Mouse (Mus musculus) embryo, embryonic 11.5 days (tissue): Measurements from ENCODE around the gene Adamtsl5.

Experiments used
- DNase-seq: peaks from one replicate; pipeline ENCODE4 v3.0.0-alpha.2; 2012; ENCODE audit warnings: low read depth, low spot score

Adamtsl5 gene

GRCm38 (mm10) chr10:80321014-80321669, 27.1 kb downstream of the Adamtsl5 start:
- DNase-seq, result no peak

GRCm38 (mm10) chr10:80320340-80320760, 27.9 kb downstream of the Adamtsl5 start, which contains the start of gene 2310011J03Rik:
Gene 2310011J03Rik (minus strand): TSS chr10:80320537.
- DNase-seq, result peak; percentile 81

DNA sequence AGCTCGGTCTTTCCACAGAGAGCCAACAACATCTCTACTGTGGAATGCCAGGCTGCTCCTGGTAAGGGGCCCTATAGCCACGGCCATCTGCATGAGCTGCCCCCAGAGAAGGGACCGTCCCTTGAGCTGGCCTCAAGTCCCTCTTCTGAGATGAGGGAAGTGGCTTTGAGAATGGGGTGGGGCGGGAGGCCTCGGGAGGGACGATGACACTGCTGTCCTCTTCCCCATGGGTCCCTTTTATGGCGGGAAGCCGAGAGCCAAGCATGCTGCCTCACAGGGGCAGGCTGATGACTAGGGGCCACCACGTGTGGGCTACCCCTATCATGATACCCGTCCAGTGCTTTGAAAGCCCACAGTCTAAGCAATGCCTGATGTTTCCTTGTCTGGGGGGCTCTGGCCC, 31.2 kb downstream of the Adamtsl5 start:
- no peak for DNase-seq

GRCm38 (mm10) chr10:80316359-80316781, 31.8 kb downstream of the Adamtsl5 start:
- no peak for DNase-seq

DNA sequence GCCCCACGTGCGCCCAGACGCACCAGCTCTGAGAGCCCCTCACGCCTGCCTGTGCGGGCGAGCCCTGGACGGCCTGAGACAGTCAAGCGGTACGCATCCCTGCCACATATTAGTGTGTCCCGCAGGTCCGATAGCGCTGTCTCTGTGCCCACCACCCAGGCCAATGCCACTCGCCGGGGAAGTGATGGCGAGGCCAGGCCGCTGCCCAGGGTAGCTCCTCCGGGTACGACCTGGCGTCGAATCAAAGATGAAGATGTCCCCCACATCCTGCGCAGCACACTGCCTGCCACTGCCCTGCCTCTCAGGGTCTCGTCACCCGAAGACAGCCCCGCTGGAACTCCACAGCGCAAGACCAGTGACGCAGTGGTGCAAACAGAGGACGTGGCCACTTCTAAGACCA, 32.9 kb downstream of the Adamtsl5 start:
- DNase-seq, result no peak

DNA sequence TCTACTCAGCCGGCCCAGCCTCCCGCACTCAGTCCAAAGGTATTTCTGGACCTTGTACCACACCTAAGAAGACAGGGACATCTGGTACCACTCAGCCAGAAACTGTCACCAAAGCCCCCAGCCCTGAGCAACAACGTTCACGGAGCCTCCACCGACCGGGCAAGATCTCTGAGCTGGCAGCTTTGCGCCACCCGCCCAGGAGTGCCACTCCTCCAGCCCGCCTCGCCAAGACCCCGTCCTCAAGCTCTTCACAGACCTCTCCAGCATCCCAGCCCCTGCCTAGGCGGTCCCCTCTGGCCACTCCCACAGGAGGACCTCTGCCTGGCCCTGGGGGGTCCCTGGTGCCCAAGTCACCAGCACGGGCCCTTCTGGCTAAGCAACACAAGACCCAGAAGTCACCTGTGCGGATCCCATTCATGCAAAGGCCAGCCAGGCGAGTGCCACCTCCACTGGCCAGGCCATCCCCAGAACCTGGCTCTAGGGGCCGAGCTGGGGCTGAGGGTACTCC, 33.7 kb downstream of the Adamtsl5 start:
- no peak for DNase-seq

- DNase-seq, result no peak
Measured at GRCm38 (mm10) chr10:80313627-80314201, 34.5 kb downstream of the Adamtsl5 start.

- no peak for DNase-seq
Measured at GRCm38 (mm10) chr10:80312586-80313504, 35.4 kb downstream of the Adamtsl5 start.

- DNase-seq, result no peak
Measured at GRCm38 (mm10) chr10:80311560-80311959, 36.7 kb downstream of the Adamtsl5 start.

DNA sequence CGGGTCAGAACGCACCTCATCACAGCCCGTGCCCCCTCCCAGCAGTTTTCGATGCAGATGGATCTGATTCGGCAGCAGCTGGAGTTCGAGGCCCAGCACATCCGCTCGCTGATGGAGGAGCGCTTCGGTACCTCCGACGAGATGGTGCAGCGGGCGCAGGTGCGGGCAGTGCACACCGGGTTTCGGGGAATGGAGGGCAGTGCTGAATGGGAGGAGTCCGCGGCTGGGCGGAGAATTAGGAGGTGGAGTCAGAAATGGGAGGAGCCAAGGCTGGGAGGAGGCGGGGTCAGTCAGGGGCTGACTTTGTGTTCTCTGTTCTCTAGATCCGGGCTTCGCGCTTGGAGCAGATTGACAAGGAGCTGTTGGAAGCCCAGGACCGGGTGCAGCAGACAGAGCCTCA, 43.4 kb downstream of the Adamtsl5 start:
- no peak for DNase-seq

- DNase-seq, result no peak
Measured at GRCm38 (mm10) chr10:80304458-80304857, 43.8 kb downstream of the Adamtsl5 start.

GRCm38 (mm10) chr10:80302471-80302881, 45.7 kb downstream of the Adamtsl5 start:
- no peak for DNase-seq

DNA sequence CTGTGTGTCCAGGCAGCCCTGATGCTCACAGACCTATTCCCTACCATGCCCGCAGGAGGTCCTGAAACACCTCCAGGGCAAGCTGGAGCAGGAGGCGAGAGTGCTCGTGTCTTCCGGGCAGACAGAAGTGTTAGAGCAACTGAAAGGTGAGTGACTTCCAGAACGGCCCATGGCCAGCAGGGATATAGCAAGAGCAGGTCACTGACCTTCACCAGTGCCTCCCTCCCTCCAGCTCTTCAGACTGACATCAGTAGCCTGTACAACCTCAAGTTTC, 46.2 kb downstream of the Adamtsl5 start:
- DNase-seq, result no peak

DNA sequence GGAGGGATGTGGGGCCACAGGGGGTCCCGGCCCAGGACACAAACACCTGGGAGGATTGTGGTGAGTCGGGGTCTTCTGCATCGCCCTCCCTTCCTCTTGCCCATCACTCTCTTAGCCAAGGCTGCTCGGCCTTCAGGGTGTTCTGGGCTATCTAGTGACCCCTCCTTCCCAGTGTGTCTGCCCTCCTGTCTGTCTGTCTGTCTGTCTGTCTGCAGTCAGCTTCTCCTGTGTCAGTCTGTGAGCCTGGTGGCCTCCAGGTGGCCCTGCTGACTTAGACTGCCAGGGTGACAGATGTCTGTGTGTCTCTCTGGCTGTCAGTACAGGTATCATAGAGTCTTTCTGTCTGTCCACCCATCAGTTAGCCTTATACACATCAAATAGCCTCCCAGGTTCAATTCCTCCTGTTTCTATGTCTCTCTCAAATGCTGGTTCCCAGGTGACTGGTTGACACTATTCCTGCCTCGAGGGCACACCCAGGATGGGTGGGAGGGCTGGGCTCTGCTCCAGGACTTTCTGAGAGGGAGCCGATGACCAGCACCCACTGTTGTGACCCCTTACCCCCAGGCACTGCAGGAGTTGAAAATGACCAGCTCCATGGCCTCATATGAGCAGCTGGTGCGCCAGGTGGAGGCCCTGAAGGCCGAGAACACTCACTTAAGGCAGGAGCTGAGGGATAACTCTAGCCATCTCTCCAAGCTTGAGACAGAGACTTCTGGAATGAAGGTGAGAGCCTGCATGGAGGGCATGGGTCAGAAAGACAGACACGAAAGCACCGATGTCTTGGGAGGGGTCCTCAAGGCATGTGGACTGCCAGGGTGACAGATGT, 46.7 kb downstream of the Adamtsl5 start:
- DNase-seq, result no peak

DNA sequence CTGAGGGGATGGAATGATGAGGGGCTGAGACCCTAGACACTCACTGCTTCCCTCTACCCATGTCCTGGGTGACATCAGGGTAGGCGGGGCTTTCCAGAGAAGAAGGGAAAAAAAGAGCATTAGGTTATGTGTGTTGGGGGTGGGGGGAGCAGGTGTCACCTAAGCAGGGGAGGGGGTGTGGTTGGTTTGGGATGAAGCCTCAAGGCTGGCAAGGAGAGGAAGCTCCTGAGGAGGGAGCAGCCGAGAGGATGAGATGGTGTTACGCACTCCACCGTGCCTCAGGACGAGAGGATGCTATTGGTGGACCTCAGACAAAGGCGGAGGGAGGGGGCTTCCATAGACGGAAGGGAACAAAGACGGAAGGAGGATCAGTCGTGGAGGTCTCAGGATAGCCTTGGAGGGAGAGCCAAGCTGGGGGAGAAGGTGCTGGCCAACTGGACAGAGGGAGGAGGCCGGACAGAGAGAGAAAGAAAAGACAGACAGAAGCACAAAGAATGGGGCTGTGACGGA, 47.5 kb downstream of the Adamtsl5 start:
- no peak for DNase-seq

DNA sequence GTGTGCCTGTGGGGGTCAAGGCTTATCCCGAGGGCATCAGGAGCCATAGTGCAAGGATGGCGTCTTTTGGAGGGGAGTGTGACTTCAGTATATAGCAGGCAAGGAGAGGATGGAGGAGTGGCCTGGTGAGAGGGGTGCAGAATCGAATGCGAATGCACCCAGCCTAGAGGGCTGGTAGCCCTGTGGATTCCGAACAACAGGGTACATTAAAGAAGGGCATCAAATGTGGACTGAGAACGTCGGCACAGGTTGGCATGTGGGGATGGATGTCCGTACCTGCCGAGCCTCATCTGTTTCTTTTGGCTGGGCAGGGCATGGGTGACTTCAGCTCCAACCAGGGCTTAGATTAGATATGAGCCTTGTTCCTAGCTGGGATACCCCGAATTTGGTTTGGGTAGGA, 48.4 kb downstream of the Adamtsl5 start:
- no peak for DNase-seq

- no peak for DNase-seq
Measured at GRCm38 (mm10) chr10:80299301-80299700, 48.9 kb downstream of the Adamtsl5 start.

DNA sequence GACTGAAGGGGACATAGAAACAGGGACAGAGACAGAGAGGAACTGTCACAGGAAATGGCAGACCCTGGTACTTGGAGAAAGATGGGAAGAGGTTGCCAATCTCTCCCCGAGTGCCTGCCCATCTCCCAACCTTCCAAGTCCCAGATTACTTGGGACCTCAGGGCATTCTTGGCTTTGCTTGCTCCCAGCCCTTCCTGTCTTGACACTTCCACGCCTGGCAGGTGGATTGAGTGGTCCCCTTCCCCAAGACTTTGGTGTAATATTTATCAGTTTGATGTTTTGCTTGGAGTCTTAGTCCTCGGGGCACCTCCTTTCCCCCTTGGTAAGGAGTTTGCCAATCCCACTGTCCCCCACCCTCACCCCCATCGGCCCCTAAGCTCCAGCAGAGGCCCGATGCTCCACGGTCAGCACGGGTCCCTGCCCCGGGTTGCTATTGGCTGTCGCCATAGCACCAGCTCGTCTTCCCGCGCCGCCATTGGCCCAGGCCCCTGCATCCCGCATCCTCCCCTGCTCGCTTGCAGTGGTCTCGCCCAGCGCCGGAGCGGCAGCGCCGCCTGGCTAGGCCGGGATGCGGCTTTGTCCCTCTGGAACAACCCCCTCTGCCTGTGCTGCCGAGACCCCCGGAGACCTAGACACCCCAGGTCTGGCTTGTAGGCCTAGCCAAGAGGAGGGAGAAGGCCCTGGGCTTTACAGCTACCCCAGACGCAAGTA, 49.5 kb downstream of the Adamtsl5 start:
- DNase-seq, result peak; percentile 67

GRCm38 (mm10) chr10:80297526-80298133, 50.6 kb downstream of the Adamtsl5 start:
- no peak for DNase-seq

- no peak for DNase-seq
Measured at GRCm38 (mm10) chr10:80296824-80297223, 51.4 kb downstream of the Adamtsl5 start.
